Mouse (Mus musculus): Measurements from ENCODE around the gene Rbm44. TPM values are rescaled to one million over a fixed set of nuclear protein-coding genes. Genes with fewer than 3 reads are reported as not detected.

Gene Rbm44
- not detected for total RNA-seq (2021)

- no peak for DNase-seq
Observed at GRCm38 (mm10) chr1:91144813-91145212, at the start of gene Rbm44. Gene Rbm44 (plus strand): TSS chr1:91145089.

DNA sequence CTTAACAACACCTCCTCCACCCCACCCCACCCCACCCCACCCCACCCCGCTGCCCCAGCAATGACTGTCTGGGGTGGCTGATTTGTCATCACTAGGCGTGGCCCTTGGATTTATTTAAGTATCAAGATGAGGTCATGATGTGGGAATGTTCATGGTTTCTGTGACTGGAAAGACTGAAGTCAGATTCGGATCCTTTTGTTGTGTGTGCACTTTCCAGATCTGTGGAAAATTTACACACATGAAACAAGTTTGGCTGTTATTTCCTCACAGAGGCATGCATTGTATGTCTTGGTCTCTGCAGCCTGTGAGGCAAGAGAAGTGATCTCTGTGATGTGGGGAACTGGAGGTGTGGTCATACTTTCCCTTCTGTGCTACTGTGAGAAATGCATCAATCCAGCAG, 49.6 kb upstream of the Rbm44 start:
- DNase-seq, result no peak

DNA sequence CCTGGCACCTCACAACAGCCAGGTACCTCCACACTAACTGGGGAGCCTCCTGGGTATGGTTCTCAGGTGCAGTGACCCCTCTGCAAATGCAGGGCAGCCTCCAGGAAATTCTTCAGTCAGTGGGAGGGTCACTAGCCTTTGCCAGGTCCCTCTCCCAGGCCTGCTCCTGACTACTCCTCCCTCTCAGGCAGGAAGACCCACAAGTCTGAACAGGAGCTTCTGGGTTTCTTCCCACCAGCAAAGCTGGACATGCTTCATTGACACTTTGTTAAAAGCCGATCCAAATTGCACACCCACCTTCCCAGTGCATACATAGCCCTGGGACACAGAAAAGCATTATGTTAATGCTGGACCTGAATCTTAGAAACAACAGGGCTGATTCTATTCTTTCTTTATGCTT, 49.0 kb upstream of the Rbm44 start:
- DNase-seq, result no peak

- no peak for DNase-seq
Observed at GRCm38 (mm10) chr1:91096490-91096889, 48.4 kb upstream of the Rbm44 start.

GRCm38 (mm10) chr1:91097283-91097834, 47.5 kb upstream of the Rbm44 start:
- no peak for DNase-seq

DNA sequence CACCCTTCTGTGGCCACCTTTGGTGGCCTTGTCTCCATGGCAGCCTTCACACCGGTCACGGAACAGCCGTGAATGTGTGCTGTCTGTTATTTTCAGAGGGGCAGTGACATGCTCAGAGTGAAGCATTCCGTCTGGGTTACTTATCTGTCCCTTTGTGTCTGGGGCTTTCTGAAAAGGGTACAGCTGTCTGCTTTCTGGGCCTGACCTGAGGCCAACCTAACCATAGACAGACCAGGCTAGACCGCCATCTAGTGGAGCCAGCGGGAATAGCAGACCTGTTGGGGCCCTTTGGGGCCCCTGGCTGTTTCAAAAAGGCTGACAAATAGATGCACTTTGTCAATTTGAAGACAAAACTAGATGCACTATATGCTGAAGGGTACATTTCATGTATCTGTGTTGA, 46.0 kb upstream of the Rbm44 start:
- peak; percentile 50 to 57 for DNase-seq

DNA sequence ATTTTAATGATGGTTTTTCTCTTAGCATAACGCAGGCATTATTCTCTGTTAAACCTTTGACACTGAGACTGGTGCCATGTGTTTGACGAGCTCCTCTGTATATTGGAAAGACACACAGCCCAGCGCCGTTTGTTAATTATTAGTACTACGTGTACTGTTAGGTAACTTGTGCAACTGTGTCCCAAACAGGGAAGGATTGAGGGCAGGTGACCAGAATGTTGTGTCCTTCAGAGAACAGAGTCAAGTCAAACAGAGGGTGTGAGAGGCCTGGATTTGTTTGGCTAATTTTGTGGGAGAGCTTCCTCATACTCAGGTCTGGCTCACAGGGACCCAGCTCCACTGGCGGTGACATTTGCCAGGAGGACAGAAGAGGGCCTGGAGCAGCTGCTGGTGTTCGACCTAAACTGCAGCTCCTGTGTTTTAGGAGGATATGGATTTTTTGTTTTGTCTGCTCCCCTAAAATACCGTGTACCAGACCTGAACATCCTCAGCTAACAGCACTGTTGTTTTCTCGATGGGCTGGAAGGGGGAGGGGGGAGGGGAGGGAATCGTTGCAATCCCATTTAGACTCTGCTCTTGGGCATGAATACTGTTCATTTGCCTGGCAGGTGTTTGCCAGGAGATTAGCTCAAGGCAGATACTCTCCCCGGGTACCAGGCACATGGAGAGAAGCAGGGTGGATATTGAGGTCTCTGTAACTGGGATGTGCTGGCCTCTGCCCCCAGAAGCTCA, 43.0 kb upstream of the Rbm44 start:
- DNase-seq, result no peak

- no peak for DNase-seq
Observed at GRCm38 (mm10) chr1:91103366-91103983, 41.4 kb upstream of the Rbm44 start.

- no peak for DNase-seq
Observed at GRCm38 (mm10) chr1:91107548-91107947, 37.3 kb upstream of the Rbm44 start.

- no peak for DNase-seq
Observed at GRCm38 (mm10) chr1:91109302-91109701, 35.6 kb upstream of the Rbm44 start.

DNA sequence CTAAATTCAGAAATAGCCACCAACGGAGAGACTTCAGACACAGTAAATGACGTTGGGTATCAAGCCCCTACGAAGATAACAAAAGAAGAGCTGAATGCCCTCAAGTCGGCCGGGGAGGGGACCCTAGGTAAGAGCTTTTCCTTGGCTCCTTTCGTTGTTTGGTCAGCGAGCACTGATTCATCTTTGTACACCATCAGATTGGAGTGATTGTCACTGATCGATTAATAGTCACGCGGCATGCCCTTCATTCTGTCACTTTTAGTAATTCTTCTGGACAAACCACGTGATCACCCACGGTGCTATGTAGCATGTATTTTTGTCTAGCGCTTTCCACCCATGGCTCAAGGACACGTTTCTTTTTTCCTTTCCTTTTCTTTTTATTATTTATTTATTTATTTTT, 32.7 kb upstream of the Rbm44 start:
- no peak for DNase-seq

- no peak for DNase-seq
Observed at GRCm38 (mm10) chr1:91112606-91113005, 32.3 kb upstream of the Rbm44 start.

GRCm38 (mm10) chr1:91122121-91122520, 22.8 kb upstream of the Rbm44 start:
- DNase-seq, result no peak

DNA sequence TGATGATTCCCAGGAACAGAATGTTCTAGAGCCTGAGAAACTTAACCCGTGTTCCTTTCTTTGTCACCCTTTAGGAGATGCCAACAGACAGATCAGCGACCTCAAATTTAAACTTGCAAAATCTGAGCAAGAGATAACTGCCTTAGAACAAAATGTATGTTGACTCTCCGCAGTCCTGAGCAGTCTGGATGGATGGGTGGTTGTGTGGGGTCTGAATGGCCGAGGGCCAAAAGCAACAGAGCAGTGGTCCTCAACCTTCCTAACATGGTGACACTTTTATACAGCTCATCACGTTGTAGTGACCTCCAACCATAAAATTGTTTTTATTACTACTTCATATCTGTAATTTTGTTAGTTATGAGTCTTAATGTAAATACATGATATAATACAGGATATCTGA, 21.9 kb upstream of the Rbm44 start:
- DNase-seq, result no peak

- DNase-seq, result no peak
Observed at GRCm38 (mm10) chr1:91123466-91123865, 21.4 kb upstream of the Rbm44 start.

- no peak for DNase-seq
Observed at GRCm38 (mm10) chr1:91128849-91129248, 16.0 kb upstream of the Rbm44 start.

DNA sequence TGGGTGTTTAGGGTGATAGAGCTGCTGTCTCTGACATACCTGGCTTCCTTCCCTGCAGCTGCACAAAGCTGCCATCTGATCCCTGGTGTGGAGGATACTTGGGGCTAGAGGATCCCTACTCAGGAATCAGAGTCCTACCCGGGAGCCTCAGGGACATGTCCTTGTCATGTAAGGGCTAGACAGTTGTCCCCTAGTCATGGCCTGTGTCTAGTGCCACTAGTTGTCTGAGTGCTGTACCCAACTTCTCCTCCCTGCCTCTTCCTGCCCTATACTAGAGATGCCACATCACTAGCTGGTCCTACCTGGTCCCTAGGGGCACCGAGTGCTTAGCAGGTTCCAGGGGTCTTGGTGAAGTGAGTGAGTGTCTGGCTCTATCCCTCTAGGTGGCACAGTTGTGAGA, 7.9 kb upstream of the Rbm44 start:
- no peak for DNase-seq

- no peak for DNase-seq
Observed at GRCm38 (mm10) chr1:91151509-91151908, 6.6 kb downstream of the Rbm44 start.

GRCm38 (mm10) chr1:91166798-91167197, 21.9 kb downstream of the Rbm44 start:
- no peak for DNase-seq

- no peak for DNase-seq
Observed at GRCm38 (mm10) chr1:91169157-91169556, 24.3 kb downstream of the Rbm44 start.

- DNase-seq, result no peak
Observed at GRCm38 (mm10) chr1:91174796-91175195, 29.9 kb downstream of the Rbm44 start.

DNA sequence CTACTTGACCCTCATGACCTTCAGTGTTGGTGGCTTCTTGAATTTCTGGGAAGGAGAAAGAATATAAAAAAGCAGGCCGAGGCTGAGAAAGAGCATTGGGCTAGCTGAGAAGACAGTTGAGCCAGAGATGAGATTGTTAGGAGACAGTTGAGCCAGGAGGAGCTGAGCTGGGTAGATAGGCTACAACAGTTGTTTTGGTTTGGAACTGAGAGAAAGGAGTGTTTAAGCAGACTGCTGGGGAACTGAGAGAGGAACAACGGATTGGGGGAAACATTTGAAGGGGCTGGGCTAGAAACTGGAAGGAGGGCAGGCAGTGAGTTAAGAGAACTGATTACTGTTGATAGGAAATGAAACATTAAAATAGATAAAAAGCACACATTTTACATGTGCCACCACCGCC, 31.1 kb downstream of the Rbm44 start:
- no peak for DNase-seq

GRCm38 (mm10) chr1:91176871-91177270, 32.0 kb downstream of the Rbm44 start:
- DNase-seq, result no peak

GRCm38 (mm10) chr1:91179086-91179485, 34.2 kb downstream of the Rbm44 start:
- peak; percentile 67 to 80 for DNase-seq

Measured in layer of hippocampus, postnatal 36 days (tissue).